Mouse (Mus musculus) limb, embryonic 14.5 days (tissue): ENCODE measurements at regions not wholly inside any gene's neighbourhood (a gene's known extent, or its start where the extent isn't known, plus 50 kb on each side); places are given as distances from the start of the nearest gene placed in this dataset.
A peak's percentile ranks its signal among the peaks of the same experiment; 100 is the strongest.

Experiments used
- ATAC-seq: fragments of 200-750 bp; cut with Nextera tagmentation; 2 replicates; pipeline ENCODE4 v1.8.0; 2017; ENCODE audit warnings: low read depth, moderate number of reproducible peaks, moderate TSS enrichment; ENCODE audit not compliant: low FRiP score
- DNase-seq: peaks from one replicate; pipeline ENCODE4 v3.0.0-alpha.2; 2015; ENCODE audit warnings: low spot score
- H3K27ac ChIP-seq: fragments of 300-500 bp; sonication (generic); replicated peaks from 2 replicates; pipeline ENCODE4 v1.5.1; 2014; ENCODE audit warnings: low read depth, mild to moderate bottlenecking, low read length, moderate library complexity, mixed read lengths
- H3K27me3 ChIP-seq: fragments of 300-500 bp; sonication (generic); 2 replicates; pipeline ENCODE4 v1.6.1; 2014; ENCODE audit warnings: low read length, mixed read lengths; ENCODE audit not compliant: control insufficient read depth, insufficient read depth
- H3K36me3 ChIP-seq: fragments of 300-500 bp; sonication (generic); 2 replicates; pipeline ENCODE4 v1.6.1; 2014; ENCODE audit warnings: mild to moderate bottlenecking, low read length, moderate library complexity, mixed read lengths; ENCODE audit not compliant: control insufficient read depth, insufficient read depth
- H3K4me1 ChIP-seq: fragments of 300-500 bp; sonication (generic); 2 replicates; pipeline ENCODE4 v1.6.1; 2014; ENCODE audit warnings: antibody characterized with exemption, low read length, mixed read lengths; ENCODE audit not compliant: control insufficient read depth, insufficient read depth
- H3K4me2 ChIP-seq: fragments of 300-500 bp; sonication (generic); replicated peaks from 2 replicates; pipeline ENCODE4 v1.6.1; 2014; ENCODE audit warnings: low read depth, mild to moderate bottlenecking, low read length, moderate library complexity; ENCODE audit not compliant: severe bottlenecking
- H3K4me3 ChIP-seq: fragments of 300-500 bp; sonication (generic); replicated peaks from 2 replicates; pipeline ENCODE4 v1.5.1; 2014; ENCODE audit warnings: low read length
- H3K9ac ChIP-seq: fragments of 300-500 bp; sonication (generic); 2 replicates; pipeline ENCODE4 v1.6.1; 2014; ENCODE audit warnings: mild to moderate bottlenecking, low read depth, low read length, moderate library complexity; ENCODE audit not compliant: severe bottlenecking
- H3K9me3 ChIP-seq: fragments of 300-500 bp; sonication (generic); 2 replicates; pipeline ENCODE4 v1.6.1; 2016; ENCODE audit warnings: low read length; ENCODE audit not compliant: control insufficient read depth
- POLR2A ChIP-seq: fragments of 200-500 bp; IDR thresholded peaks from 2 replicates; pipeline ENCODE4 v1.8.0; 2012; ENCODE audit warnings: inconsistent platforms, mild to moderate bottlenecking, moderate library complexity, borderline replicate concordance; ENCODE audit not compliant: insufficient read depth, insufficient read length; ENCODE audit errors: extremely low read depth
- WGBS: fragments of 180-500 bp; shearing (Covaris S2); extraction: QIAGEN DNeasy Blood & Tissue Kit; methylation state at CpG from one replicate; pipeline ENCODE4 v1.1.7; 2014; 5-methylcytosine and 5-hydroxymethylcytosine counted together

DNA sequence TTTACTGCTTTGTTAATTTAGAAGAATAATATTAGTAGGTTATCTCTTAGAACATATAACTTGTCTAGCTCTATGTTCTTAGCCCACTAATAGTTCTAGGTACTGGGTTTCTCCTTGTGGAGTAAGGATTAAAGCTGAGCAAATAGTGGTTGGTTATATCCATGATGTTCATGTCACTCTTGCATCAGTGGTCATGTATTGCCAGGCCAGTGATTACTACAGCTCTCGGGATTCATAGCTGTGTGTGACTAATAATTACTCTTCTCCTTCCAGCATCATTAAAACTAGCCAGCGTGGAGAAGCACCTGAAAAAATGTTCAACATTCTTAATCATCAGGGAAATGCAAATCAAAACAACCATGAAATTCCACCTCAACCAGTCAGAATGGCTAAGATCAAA, 234.6 kb upstream of the Mpdz start:
- Histone ChIP-seq H3K27me3 (no peaks in the 10 kb centered on the region), H3K4me1 (no peaks in the 10 kb centered on the region), H3K27ac (no peak overlapping the region), H3K9ac (no peak overlapping the region), H3K4me3 (no peak overlapping the region), H3K36me3 (no peaks in the 10 kb centered on the region), H3K4me2 (no peak overlapping the region), H3K9me3 (no peaks in the 10 kb centered on the region)
- no peak for TF ChIP-seq POLR2A
- DNase-seq (no peak), ATAC-seq (no peak)
- WGBS, result 73% methylated on average over 2 of the region's 2 CpGs

DNA sequence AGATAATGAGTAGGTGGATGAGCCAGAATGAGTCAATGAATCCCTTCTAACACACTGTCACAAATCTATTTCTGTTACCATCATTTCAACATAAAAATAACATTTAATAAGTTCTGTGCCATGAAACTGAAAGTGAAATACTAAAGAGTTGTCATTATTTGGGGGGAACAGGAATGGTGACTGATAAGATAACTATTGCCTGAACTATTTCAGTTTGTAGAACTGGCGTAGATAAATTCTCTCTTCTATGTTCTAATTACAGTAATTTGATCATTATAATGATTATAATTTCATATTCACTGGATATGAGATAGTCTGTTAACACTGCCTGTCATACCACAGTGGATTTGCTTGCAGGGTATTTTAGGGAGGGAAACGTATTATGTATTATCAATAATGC, 232.3 kb upstream of the Mpdz start:
- ATAC-seq (no peak), DNase-seq (no peak)
- Histone ChIP-seq H3K27ac (no peak overlapping the region), H3K4me3 (no peak overlapping the region), H3K4me1 (no peaks in the 10 kb centered on the region), H3K36me3 (no peaks in the 10 kb centered on the region), H3K9me3 (no peaks in the 10 kb centered on the region), H3K9ac (no peak overlapping the region), H3K4me2 (no peak overlapping the region), H3K27me3 (no peaks in the 10 kb centered on the region)
- no peak for TF ChIP-seq POLR2A
- WGBS, result 83% methylated on average over 2 of the region's 2 CpGs

DNA sequence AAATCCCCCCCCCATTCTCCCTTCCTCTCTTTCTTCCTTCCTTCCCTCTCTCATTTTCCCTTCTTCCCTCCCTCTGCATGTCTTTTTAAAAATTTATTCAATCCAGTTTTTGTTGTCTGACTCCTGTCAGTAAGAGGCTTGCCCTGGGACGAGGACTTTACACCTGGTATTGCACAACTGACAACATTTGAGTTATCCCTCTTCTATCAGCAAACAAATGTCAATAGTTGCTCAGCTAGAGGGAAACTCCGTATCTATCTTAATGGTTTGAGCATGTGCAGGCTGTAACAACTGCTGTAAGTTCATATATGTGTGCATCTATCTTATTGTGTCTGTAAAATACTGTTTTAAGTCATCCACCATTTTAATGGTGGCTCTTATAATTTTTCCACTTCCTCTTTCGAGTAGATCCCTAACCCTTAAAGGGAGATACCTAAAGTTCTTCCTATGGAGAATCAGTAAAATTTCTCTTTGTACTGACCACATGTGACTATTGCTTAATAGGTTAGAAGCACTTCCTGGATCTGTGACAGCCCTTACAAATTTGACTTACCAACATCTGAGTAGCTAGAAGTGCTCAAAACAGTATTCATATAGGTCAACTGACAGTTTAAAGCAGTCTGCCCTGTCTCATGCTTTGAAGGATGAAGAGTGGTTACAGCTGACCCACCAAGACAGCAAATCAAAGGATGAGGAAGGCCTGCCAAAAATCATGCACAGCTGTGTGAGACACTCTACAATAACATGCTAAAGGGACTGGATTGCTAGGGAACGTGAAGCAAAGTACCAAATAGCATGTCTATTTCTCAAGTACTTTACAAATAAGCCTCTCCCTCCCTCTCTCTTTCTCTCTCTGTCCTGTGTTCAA, 231.0 kb upstream of the Mpdz start:
- Histone ChIP-seq H3K4me3 (no peak overlapping the region), H3K27ac (no peak overlapping the region), H3K4me1 (0 out of 2 replicates have a peak, but pooled peaks cover 2% of the 10 kb centered on the region), H3K36me3 (no peaks in the 10 kb centered on the region), H3K27me3 (no peaks in the 10 kb centered on the region), H3K9ac (no peak overlapping the region), H3K9me3 (no peaks in the 10 kb centered on the region), H3K4me2 (no peak overlapping the region)
- 82% methylated on average over 4 of the region's 4 CpGs for WGBS
- DNase-seq, result peak; percentile 20
- no peak for TF ChIP-seq POLR2A
- ATAC-seq, result no peak

DNA sequence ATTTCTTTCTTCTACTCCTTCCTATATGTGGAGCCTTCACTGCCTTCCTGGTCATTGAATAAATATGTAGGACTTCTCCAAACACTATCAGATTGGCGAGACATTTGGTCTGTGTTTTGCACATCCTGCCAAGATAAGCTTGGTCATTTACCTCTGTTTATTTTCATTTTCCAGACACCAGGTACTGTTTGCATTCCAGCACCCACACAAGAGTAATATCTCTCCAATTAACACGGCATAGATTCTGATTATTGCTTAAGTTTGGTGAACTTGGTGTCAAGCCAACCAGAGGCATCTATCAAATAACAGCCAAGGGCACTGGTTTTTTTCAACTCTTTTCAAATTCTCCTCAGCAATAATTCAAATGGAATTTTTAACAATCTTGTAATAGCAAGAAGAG, 229.4 kb upstream of the Mpdz start:
- no peaks in the 10 kb centered on the region for H3K27me3 ChIP-seq
- 0 out of 2 replicates have a peak, but pooled peaks cover 2% of the 10 kb centered on the region for H3K4me1 ChIP-seq
- no peak overlapping the region for H3K27ac ChIP-seq
- H3K4me3 ChIP-seq, result no peak overlapping the region
- WGBS, result 72% methylated on average over 2 of the region's 2 CpGs
- no peaks in the 10 kb centered on the region for H3K36me3 ChIP-seq
- no peak overlapping the region for H3K4me2 ChIP-seq
- ATAC-seq (no peak), DNase-seq (no peak)
- no peaks in the 10 kb centered on the region for H3K9me3 ChIP-seq
- no peak overlapping the region for H3K9ac ChIP-seq
- TF ChIP-seq POLR2A, result no peak

DNA sequence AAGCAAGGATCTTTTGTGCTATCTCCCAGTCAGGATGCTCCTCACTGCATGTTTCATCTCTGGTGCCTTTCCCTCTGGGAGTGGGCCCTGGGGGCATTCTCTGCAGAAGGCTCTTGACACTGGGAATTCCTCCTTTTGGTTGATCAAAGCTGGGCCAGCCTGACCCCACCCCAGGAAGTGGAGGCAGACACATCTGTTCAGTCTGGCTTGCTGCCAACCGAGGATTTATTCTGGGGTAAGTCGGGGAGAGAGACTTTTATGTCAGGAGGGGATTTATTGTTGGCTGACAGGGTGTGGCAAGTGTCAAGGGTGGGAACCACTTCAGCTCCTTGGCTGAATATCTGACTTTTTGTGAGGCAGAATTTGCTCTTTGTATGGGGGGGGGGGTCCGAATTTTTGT, 226.6 kb upstream of the Mpdz start:
- ATAC-seq (peak; percentile 50; the same call in 1 of the 2 replicates), DNase-seq (peak; percentile 68)
- Histone ChIP-seq H3K27me3 (no peaks in the 10 kb centered on the region), H3K4me1 (0 out of 2 replicates have a peak, but pooled peaks cover 2% of the 10 kb centered on the region), H3K27ac (no peak overlapping the region), H3K4me3 (no peak overlapping the region), H3K4me2 (no peak overlapping the region), H3K9ac (no peak overlapping the region), H3K9me3 (no peaks in the 10 kb centered on the region), H3K36me3 (no peaks in the 10 kb centered on the region)
- TF ChIP-seq POLR2A, result no peak
- 5% methylated on average over 3 of the region's 3 CpGs for WGBS
